Mouse (Mus musculus): ENCODE data around the gene Igsf10. TPM values are rescaled to one million over a fixed set of nuclear protein-coding genes. Genes with fewer than 3 reads are reported as not detected.

The Igsf10 gene
- total RNA-seq, 1 experiment from 2014 or later: 5.4 TPM

DNA sequence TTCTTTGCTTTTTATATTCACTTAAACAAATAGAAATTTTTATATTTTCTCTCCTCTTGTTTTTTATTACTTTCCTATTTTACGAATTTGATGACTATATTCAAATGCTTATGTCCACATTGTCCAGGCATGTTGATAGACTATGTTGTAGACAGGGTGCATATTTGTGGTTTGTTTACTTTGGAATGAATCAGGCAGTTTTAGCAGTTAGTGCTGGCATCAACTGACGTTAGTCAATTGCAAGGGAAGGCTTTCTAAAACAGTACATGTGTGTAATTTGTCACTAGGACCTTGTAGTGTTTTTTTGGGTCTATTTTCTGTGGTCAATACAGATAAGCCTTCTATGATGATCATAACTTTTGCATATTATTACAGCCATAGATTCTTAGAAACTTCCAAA, 53.6 kb downstream of the Igsf10 start:
- no peak for DNase-seq

GRCm38 (mm10) chr3:59278620-59279019, 65.6 kb downstream of the Igsf10 start:
- DNase-seq: no peak

GRCm38 (mm10) chr3:59278254-59278533, 66.0 kb downstream of the Igsf10 start:
- DNase-seq: no peak

GRCm38 (mm10) chr3:59277502-59278253, 66.5 kb downstream of the Igsf10 start:
- DNase-seq: peak; percentile 69

- peak; percentile 27 for DNase-seq
Observed at GRCm38 (mm10) chr3:59270811-59271210, 73.4 kb downstream of the Igsf10 start.

Other genes starting within 250 kb of the Igsf10 start
- 0.59 and 2.6 TPM in 2 replicates for gene Gpr171, start 242.6 kb downstream of the Igsf10 start, total RNA-seq (2021)
- 11.7 and 17.6 TPM in 2 replicates for gene P2ry14, start 190.8 kb downstream of the Igsf10 start, total RNA-seq (2021)
- gene Gpr87, start 149.3 kb downstream of the Igsf10 start, total RNA-seq (2021): not detected in 2 replicates
- 0.82 and 3.3 TPM in 2 replicates for gene P2ry13, start 133.5 kb downstream of the Igsf10 start, total RNA-seq (2021)
- gene P2ry12, start 81.5 kb downstream of the Igsf10 start, total RNA-seq (2021): 3.9 and 4.0 TPM in 2 replicates